Mouse (Mus musculus): ENCODE measurements around the gene Syndig1l. TPM values are rescaled to one million over a fixed set of nuclear protein-coding genes. Genes with fewer than 3 reads are reported as not detected.

Syndig1l gene
- polyA plus RNA-seq (2015; fragmentation: Nextera tagmentation; extraction: Ambion mirVana) = 0.05 and 0.09 TPM in 2 replicates

DNA sequence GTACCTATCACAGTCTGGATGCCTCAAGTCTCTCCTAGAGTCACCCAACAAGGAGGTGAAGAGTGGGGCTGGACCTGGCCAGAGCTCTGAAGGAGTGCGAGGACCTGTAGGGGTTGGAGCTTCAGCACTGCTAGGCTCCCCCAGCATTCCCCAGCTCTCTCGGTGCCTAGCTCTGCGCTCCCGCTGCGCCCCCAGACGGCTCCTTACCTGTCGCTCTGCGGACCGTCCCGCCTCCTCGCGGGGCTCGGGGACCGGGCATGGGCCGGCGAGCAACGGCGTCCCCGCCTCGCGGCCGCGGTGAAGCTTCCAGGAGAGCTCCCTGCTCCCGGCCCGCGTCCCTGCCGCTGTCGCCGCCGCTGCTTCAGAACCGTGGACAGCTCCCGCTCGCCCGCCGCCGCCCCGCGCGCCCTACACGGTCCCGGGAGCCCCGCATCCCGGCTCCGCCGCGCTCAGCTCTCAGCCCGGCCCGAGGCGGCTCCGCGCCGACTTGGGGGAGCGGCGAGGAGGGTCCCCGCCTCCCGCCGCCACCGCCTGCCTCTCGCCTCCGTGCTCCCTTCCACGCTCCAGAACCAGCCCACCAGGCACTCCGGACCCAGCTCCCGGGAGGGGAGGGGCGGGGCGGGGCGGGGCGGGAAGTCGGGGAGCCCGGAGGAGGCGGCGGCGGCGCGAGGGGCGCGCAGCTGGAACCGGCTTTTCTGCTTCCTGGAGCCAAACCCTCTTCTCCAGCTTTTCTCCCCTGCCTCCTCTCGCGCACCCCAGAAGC is at the start of gene Syndig1l:
TSS of gene Syndig1l (minus strand) at position 513 of the 763 bp plus-strand sequence.
- peaks cover 8% of the 10 kb centered on the region for H3K4me1 ChIP-seq

DNA sequence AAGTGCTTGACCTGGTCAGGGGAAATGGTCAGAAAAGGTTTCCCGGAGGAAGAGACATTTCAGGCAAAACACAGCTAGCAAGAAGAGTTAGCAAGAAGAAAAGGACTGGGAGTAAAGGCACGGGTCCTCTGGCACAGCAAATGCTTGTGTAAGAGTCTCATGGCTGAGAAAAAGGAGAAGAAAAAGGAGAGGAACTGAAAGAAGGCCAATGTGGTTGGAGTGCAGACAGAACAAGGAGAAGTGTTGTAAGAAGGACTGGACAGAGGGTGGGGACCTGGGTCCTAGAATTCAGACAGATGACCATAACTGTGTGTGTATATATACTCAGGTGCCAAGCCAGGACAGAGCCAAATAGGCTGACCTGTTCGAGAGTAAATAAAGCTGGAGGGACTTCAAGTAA is 49.5 kb upstream of the Syndig1l start:
- ATAC-seq (replicated peaks; ENCODE audit: low FRiP score) = no peak
- Histone ChIP-seq H3K9me3 (replicated peaks) (no peaks in the 10 kb centered on the region), H3K4me1 (peaks cover 10% of the 10 kb centered on the region; the same call in 1 of the 2 replicates), H3K4me2 (no peak overlapping the region), H3K4me3 (replicated peaks) (no peak overlapping the region), H3K9ac (no peak overlapping the region), H3K27me3 (peaks cover 56% of the 10 kb centered on the region), H3K36me3 (no peaks in the 10 kb centered on the region), H3K27ac (no peak overlapping the region)
- WGBS = 59% methylated on average over 3 of the region's 3 CpGs

More for the DNA sequence above, at the start of gene Syndig1l:
- ATAC-seq (replicated peaks; ENCODE audit: low FRiP score) = peak; percentile 83
- H3K27me3 ChIP-seq = peaks cover 96% of the 10 kb centered on the region
- peak within 1 kb of the TSS; percentile 59 for H3K4me3 ChIP-seq (replicated peaks)
- H3K4me2 ChIP-seq = peak within 1 kb of the TSS; percentile 97
- no peaks in the 10 kb centered on the region for H3K36me3 ChIP-seq
- 0 out of 2 replicates have a peak within 1 kb of the TSS, but pooled peaks have one; percentile 14 for H3K9ac ChIP-seq
- H3K9me3 ChIP-seq (replicated peaks) = no peaks in the 10 kb centered on the region
- H3K27ac ChIP-seq = no peak within 1 kb of the TSS
- under 1% methylated on average over 62 of the region's 79 CpGs for WGBS

GRCm38 (mm10) chr12:84745700-84746099 is 47.1 kb upstream of the Syndig1l start:
- Histone ChIP-seq H3K4me3 (replicated peaks) (no peak overlapping the region), H3K27ac (no peak overlapping the region), H3K27me3 (peaks cover 39% of the 10 kb centered on the region), H3K4me2 (no peak overlapping the region), H3K9ac (no peak overlapping the region), H3K9me3 (replicated peaks) (no peaks in the 10 kb centered on the region), H3K4me1 (peaks cover 8% of the 10 kb centered on the region; the same call in 1 of the 2 replicates), H3K36me3 (no peaks in the 10 kb centered on the region)
- WGBS = 73% methylated on average over 4 of the region's 4 CpGs
- no peak for ATAC-seq (replicated peaks; ENCODE audit: low FRiP score)

GRCm38 (mm10) chr12:84743496-84743895 is 44.9 kb upstream of the Syndig1l start:
- H3K4me1 ChIP-seq = peaks cover 6% of the 10 kb centered on the region; the same call in 1 of the 2 replicates
- H3K4me3 ChIP-seq (replicated peaks) = no peak overlapping the region
- WGBS = 80% methylated on average over 10 of the region's 10 CpGs
- no peak for ATAC-seq (replicated peaks; ENCODE audit: low FRiP score)
- no peaks in the 10 kb centered on the region for H3K36me3 ChIP-seq
- H3K27me3 ChIP-seq = peaks cover 23% of the 10 kb centered on the region
- H3K9ac ChIP-seq = no peak overlapping the region
- no peak overlapping the region for H3K4me2 ChIP-seq
- H3K9me3 ChIP-seq (replicated peaks) = no peaks in the 10 kb centered on the region
- H3K27ac ChIP-seq = no peak overlapping the region

DNA sequence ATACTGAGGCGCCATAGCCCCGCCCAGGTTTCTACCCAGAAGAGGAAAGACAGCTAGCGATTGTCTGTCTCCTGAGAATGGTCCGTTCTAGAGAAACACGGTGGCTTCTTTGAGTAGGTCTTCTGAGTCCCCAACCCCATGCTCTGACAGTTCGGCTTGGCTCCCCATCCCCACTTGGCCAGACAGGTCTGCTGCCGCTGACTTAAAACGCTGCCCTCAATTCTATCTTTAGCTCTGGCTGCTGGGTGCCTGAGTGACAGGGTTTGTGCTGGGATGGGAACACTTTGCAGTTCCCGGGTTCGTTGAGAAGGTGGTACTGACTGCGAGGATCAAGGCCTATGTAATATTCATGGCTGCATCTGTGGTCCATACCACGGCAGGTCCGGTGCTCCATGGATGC is 34.7 kb upstream of the Syndig1l start:
- H3K4me3 ChIP-seq (replicated peaks) = no peak overlapping the region
- ATAC-seq (replicated peaks; ENCODE audit: low FRiP score) = no peak
- no peak overlapping the region for H3K9ac ChIP-seq
- peaks cover 63% of the 10 kb centered on the region for H3K27me3 ChIP-seq
- H3K27ac ChIP-seq = no peak overlapping the region
- no peak overlapping the region for H3K4me2 ChIP-seq
- WGBS = 72% methylated on average over 13 of the region's 13 CpGs
- no peaks in the 10 kb centered on the region for H3K4me1 ChIP-seq
- H3K36me3 ChIP-seq = no peaks in the 10 kb centered on the region
- no peaks in the 10 kb centered on the region for H3K9me3 ChIP-seq (replicated peaks)

GRCm38 (mm10) chr12:84728421-84728820 is 29.8 kb upstream of the Syndig1l start:
- no peak for ATAC-seq (replicated peaks; ENCODE audit: low FRiP score)
- no peak overlapping the region for H3K4me2 ChIP-seq
- WGBS = 87% methylated on average over 10 of the region's 10 CpGs
- H3K9ac ChIP-seq = no peak overlapping the region
- no peaks in the 10 kb centered on the region for H3K36me3 ChIP-seq
- peaks cover 25% of the 10 kb centered on the region for H3K4me1 ChIP-seq
- H3K27me3 ChIP-seq = peaks cover 63% of the 10 kb centered on the region
- H3K27ac ChIP-seq = no peak overlapping the region
- H3K9me3 ChIP-seq (replicated peaks) = no peaks in the 10 kb centered on the region
- no peak overlapping the region for H3K4me3 ChIP-seq (replicated peaks)

DNA sequence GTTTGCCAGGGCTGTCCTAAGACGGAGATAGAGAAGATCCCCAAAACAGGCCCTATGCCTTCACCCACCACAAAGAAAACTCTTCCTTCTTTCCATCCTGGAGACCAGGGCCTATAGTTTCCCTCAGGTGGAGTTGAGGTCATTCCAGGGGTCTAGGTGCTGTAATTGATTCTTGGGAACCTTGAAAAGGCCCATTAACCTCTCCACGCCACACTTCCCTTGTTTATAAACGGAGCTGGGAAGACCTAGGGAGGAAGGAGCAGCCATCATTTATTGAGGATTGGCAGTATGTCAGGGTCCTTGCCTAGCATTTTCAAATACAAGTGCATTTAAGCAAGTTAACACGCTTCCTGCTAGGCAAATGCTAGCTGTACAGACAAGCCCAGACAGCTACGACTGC is 28.8 kb upstream of the Syndig1l start:
- Histone ChIP-seq H3K9ac (no peak overlapping the region), H3K9me3 (replicated peaks) (no peaks in the 10 kb centered on the region), H3K4me2 (0 out of 2 replicates have a peak overlapping the region, but pooled peaks have one; percentile 10), H3K27me3 (peaks cover 58% of the 10 kb centered on the region), H3K27ac (peak overlapping the region; percentile 63; the same call in 1 of the 2 replicates), H3K4me1 (peaks cover 25% of the 10 kb centered on the region), H3K4me3 (replicated peaks) (no peak overlapping the region), H3K36me3 (no peaks in the 10 kb centered on the region)
- 19% methylated on average over 5 of the region's 5 CpGs for WGBS
- peak; percentile 83 for ATAC-seq (replicated peaks; ENCODE audit: low FRiP score)

DNA sequence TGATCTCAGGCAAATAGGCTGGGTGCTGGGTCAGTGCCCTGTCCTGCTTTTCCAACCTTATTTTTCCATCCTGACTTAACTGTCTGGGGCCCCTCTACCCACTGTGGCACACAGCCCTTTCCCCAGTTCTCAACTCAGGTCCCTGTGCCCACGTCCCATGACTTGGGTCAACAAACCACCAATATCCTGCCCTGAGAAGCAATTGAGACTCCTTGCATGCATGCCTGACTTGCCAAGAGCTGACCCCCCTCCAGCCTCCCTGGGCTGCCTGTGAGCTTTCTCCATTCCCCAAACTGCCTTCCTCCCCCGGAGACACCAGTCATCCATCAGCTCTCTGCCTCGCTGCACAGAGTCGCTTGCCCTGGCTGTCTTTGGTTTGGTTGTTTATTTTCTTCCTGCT is 28.4 kb upstream of the Syndig1l start:
- Histone ChIP-seq H3K36me3 (no peaks in the 10 kb centered on the region), H3K9ac (no peak overlapping the region), H3K27me3 (peaks cover 53% of the 10 kb centered on the region), H3K9me3 (replicated peaks) (no peaks in the 10 kb centered on the region), H3K27ac (peak overlapping the region; percentile 63; the same call in 1 of the 2 replicates), H3K4me2 (0 out of 2 replicates have a peak overlapping the region, but pooled peaks have one; percentile 10), H3K4me1 (peaks cover 25% of the 10 kb centered on the region), H3K4me3 (replicated peaks) (no peak overlapping the region)
- 3% methylated on average over 4 of the region's 4 CpGs for WGBS
- ATAC-seq (replicated peaks; ENCODE audit: low FRiP score) = peak; percentile 89

GRCm38 (mm10) chr12:84726391-84726790 is 27.8 kb upstream of the Syndig1l start:
- Histone ChIP-seq H3K9me3 (replicated peaks) (no peaks in the 10 kb centered on the region), H3K9ac (no peak overlapping the region), H3K27me3 (peaks cover 49% of the 10 kb centered on the region), H3K4me2 (no peak overlapping the region), H3K4me1 (peaks cover 25% of the 10 kb centered on the region), H3K36me3 (no peaks in the 10 kb centered on the region), H3K27ac (peak overlapping the region; percentile 41; the same call in 1 of the 2 replicates), H3K4me3 (replicated peaks) (no peak overlapping the region)
- WGBS = 50% methylated on average over 4 of the region's 4 CpGs
- no peak for ATAC-seq (replicated peaks; ENCODE audit: low FRiP score)

DNA sequence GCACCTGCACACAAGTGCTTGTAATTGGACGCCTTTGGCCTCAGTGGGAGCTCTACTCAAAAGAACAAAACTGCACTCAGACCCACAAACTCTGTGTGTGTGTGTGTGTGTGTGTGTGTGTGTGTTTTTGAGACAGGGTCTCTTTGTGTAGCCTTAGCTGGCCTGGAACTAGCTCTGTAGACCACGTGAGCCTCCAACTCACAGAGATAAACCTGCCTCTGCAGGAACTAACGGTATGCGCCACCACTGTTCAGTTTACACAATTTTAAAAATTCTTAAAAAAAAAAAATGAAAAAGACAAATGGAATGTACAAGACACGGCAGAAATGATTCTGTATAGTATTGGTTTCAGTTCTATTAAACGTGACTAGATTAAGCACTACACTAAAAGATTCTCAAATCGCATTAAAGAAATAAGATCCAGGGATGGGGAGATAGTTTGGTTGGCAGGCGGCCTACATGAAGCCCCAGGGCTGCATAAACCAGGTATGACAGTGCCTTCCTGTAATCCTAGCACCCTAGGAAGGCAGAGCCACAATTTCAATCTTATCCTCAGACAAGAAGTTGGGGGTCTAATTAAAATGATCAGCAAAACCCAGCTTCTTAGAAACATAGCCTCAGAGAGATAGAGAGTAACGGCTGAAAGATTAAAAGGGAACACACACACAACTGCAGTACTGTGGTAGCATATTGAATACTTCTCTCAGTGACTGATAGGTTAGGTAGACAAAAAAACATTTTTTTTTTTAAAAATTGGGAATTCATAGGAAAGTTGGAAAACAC is 20.0 kb upstream of the Syndig1l start:
- Histone ChIP-seq H3K36me3 (no peaks in the 10 kb centered on the region), H3K9me3 (replicated peaks) (no peaks in the 10 kb centered on the region), H3K4me1 (no peaks in the 10 kb centered on the region), H3K27ac (no peak overlapping the region), H3K9ac (no peak overlapping the region), H3K27me3 (peaks cover 38% of the 10 kb centered on the region), H3K4me2 (no peak overlapping the region), H3K4me3 (replicated peaks) (no peak overlapping the region)
- WGBS = 87% methylated on average over 9 of the region's 9 CpGs
- ATAC-seq (replicated peaks; ENCODE audit: low FRiP score) = no peak

DNA sequence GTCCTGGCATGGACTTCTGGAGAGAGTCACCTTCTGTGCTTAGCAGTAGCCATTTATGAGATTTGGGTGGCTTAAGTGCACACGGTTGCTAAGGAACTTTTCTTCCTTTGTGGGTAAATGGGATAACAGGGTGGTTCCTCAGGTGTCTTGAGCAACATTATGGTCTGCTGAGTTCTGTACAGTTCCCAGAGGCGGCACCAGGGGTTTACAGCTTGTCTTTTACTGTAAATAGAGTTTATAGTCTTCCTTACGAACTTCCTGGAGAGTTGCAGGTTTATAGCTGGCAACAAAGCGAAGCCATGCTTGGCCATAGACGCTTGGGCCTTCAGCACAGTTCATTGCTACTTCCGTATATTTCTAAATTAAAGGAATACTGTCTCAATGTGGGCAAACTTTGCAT is 15.9 kb upstream of the Syndig1l start:
- Histone ChIP-seq H3K9ac (no peak overlapping the region), H3K9me3 (replicated peaks) (no peaks in the 10 kb centered on the region), H3K4me1 (no peaks in the 10 kb centered on the region), H3K36me3 (no peaks in the 10 kb centered on the region), H3K27me3 (peaks cover 45% of the 10 kb centered on the region), H3K27ac (no peak overlapping the region), H3K4me2 (no peak overlapping the region), H3K4me3 (replicated peaks) (no peak overlapping the region)
- no peak for ATAC-seq (replicated peaks; ENCODE audit: low FRiP score)
- WGBS = 71% methylated on average over 6 of the region's 6 CpGs

All from kidney, embryonic 15.5 days (tissue).